Mouse (Mus musculus): ENCODE measurements around the gene Vmn2r58. TPM values are rescaled to one million over a fixed set of nuclear protein-coding genes. Genes with fewer than 3 reads are reported as not detected.
"Not testable (repeated sequence)": the region's sequence is repeated elsewhere in the genome, so short reads cannot be mapped to it uniquely, and the experiment has no call there.

Gene Vmn2r58
- polyA plus RNA-seq (2014; fragmentation: Nextera tagmentation; extraction: Ambion mirVana) = not detected in 2 replicates

GRCm38 (mm10) chr7:41872612-41873011 is at the start of gene Vmn2r58:
Vmn2r58 (minus strand) TSS chr7:41872712.
- H3K36me3 ChIP-seq (ENCODE audit: control insufficient read depth, insufficient read depth, low read length); H3K27ac ChIP-seq (ENCODE audit: low read depth, low read length); DNase-seq (ENCODE audit: low spot score, missing footprints); H3K9ac ChIP-seq (ENCODE audit: low read length); H3K27me3 ChIP-seq (ENCODE audit: control insufficient read depth, insufficient read depth, low read length); H3K9me3 ChIP-seq (ENCODE audit: control insufficient read depth, low read length); H3K4me3 ChIP-seq (ENCODE audit: low read depth, low read length); ATAC-seq (ENCODE audit: low FRiP score); H3K4me2 ChIP-seq; H3K4me1 ChIP-seq (ENCODE audit: control insufficient read depth, insufficient read depth, low read length): not testable (repeated sequence)
- 76% methylated on average over 5 of the region's 5 CpGs for WGBS

Other genes starting within 250 kb of the Vmn2r58 start
- gene Zfp788, start 239.5 kb downstream of the Vmn2r58 start, polyA plus RNA-seq (2014; fragmentation: Nextera tagmentation; extraction: Ambion mirVana) = 18.7 and 22.6 TPM in 2 replicates
- gene Vmn2r59, start 186.3 kb upstream of the Vmn2r58 start, polyA plus RNA-seq (2014; fragmentation: Nextera tagmentation; extraction: Ambion mirVana) = not detected in 2 replicates
- gene Vmn2r60, start 235.1 kb upstream of the Vmn2r58 start, polyA plus RNA-seq (2014; fragmentation: Nextera tagmentation; extraction: Ambion mirVana) = not detected in 2 replicates

Data from midbrain, embryonic 11.5 days (tissue).